Mouse (Mus musculus): Measurements from ENCODE around the gene Duoxa1.

The Duoxa1 gene

DNA sequence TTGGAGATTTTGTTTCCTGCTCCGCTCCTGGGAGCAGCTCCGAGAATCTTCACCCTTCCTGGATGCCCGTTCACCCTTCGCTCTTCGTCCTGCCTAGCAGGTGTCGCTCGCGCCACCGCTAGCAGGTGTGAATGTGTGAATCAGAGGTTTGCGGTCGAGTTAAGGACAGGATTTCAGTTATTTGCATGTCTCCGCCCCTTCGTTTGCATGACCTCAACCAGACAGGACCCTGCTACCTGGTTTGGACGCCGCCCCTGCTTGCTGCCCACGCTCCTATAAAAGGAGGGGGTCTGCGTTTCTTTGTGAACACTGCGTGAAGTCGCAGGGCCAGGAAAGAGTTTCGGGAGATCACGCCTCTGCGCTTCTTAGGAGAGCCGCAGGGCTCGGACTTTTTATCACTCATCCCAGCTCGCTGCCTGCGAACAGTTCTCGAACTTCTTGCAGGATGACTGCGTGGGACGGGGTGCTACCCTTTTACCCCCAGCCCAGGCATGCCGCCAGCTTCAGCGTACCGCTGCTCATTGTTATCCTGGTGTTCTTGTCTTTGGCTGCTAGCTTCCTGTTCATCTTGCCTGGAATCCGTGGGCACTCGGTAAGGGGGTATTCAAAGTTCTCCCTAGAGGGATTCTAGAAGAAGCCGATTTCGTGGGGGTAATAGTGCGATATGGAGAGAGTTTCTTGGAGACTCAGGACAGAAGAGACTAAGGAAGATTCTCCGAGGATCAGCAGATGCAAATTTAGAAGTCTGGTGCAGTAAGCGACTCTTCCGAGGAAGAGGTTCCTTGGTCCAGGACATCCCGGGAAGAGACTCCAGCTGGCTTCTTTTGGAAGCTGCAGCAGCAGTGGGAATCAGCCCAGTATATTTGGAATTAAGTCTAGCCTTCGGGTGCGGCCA lies 14.7 kb downstream of the Duoxa1 start, which contains the start of gene Duoxa2:
Gene Duoxa2, plus strand, starts transcription at position 305 of the 895 bp plus-strand sequence.
- CTCF ChIA-PET, result interaction anchor here (0.6 kb wide), 1 partner anchor 13 kb away, joined by 3 read pairs; no protein-coding TSS in a partner anchor

DNA sequence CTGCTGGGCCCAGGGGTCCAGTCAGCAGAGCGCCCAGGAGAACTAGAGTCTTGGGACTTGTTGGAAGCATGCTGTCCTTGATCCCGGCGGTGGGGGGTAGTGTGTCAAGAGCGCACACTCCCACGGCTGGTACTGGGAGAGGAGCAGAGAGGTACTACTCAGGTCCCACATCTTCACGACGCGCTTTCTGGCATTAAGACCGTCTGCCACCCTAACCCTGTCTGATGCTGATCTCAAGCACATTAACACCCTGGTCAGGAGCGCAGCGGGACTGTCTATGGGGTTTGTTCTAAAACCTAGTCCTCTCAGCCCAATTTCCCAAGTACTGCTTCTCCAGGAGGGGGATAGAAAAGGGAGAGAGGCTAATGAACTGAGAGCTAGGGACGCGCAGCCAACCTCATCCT lies 15.4 kb downstream of the Duoxa1 start, which contains the start of gene Duox2:
Gene Duox2, minus strand, starts transcription at position 354 of the 404 bp plus-strand sequence.
- CTCF ChIA-PET, result no interaction called here

DNA sequence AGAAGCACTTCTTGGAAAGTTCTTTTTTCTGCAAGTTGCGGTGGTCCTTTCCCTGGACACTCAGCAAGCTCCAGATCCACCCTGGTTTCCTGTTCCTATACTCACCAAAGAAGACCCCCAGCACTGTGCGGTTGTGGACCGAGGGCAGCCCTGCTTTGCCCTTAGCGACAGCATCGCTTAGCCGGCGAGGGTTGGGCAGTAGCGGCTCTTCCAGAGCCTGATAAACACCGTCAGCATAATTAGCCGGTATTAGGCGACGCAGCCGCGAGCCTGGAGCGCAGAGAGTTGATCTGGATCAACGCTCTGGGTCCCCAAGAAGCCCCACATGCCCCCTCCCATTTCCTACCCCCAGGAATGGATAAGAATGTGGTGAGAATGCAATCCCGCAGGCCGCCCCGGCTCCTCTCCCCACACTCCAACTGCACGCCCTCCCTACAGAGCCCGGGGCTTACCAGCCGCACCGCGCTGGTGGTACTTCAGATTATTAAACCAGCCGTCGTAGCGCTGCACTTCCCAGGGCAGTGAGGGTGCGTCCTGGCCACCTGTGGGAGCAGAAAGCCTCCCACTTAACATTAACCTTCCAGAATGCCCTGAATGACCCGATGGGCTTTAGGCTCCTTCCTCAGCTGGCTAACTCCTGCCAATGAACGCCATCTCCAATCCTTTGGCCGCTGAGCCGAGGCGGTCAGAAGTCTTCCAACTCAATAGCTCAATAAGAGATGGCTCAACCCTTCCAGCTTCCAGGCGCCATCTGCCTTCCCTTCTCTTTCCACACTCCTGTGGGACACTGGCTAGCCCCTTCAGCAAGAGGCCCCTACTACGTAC lies 16.0 kb downstream of the Duoxa1 start:
- CTCF ChIA-PET, result no interaction called here

GRCm38 (mm10) chr2:122294916-122295315 lies 18.6 kb downstream of the Duoxa1 start:
- CTCF ChIA-PET, result no interaction called here

DNA sequence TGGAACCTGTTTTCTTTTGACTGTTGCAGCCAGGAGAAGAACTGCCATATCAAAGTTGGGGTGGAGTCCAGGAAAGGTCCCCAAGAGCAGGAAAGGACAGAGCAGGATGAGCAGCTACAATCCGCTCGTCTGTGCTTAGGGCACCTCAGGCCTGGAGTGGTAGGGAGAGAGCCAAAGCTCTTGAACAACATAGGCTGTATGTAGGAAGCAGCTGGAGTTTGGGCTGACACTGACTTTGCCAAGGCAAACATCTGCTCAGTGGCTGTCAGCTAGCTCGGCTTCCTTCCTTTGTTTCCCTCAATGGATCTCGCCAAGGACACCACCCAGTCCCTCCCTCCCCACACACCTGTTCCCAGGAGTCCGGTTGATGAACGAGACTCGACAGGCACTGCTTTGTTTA lies 27.4 kb downstream of the Duoxa1 start:
- CTCF ChIA-PET, result no interaction called here

DNA sequence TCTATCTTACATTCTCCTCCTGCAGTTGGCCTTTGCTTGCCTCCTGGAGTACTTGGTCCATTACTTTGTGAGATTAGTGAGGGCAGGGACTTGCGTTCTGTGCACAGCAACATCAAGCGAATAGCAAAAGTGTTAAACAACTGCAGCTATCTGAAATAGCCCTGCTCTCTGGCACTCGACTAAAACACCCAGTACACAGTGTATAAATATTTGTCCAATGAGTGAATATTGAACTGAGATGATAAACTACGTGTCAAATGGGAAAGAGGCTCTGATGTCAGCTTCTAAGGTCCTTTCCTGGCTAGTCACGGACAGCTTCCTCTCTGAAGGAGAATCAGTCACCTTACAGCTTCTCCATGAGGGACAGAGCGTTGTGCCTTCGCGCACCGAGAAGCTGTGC lies 29.4 kb downstream of the Duoxa1 start:
- CTCF ChIA-PET, result no interaction called here

GRCm38 (mm10) chr2:122278769-122279168 lies 34.8 kb downstream of the Duoxa1 start:
- CTCF ChIA-PET, result no interaction called here

GRCm38 (mm10) chr2:122266407-122267193 lies 46.9 kb downstream of the Duoxa1 start:
- CTCF ChIA-PET, result no interaction called here

DNA sequence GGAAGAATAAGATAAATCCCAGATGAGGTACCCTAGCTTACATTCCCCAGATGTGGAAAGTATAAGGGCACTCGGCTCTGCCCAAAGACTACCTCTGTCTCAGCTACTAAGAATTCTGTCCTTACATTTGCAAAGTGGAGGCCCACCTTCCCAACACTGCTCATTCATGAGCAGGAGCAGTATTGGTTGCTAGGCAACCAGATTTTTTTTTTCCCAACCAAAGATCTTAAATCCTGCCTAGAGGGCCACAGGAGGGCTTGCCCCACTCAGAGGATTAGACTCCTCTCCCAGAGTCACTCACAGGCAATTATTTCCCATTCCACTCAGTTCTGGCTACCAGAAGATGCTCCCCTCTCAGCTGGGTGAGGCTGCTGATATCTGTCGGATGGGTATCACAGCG lies 48.8 kb downstream of the Duoxa1 start:
- CTCF ChIA-PET, result no interaction called here

DNA sequence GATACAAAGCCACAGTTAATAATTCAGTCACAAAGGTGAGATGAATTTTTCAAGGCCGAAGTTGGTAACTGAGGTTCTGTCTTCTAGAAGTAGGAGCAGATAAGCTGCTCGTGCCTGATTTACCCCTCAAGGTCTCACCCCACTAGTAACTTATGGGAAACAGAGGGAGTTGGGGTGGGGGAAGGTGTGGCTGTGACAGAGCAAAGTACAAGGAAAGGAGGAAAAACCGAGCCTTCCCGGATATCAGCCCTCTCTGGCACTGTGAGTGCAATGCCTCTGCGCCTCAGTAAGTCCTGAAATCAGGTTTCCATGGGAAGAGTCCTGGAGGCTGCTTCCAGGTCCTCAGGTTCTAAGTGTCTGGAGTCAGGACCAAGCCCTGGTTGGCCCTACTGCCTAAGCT lies 52.8 kb downstream of the Duoxa1 start:
- CTCF ChIA-PET, result no interaction called here

DNA sequence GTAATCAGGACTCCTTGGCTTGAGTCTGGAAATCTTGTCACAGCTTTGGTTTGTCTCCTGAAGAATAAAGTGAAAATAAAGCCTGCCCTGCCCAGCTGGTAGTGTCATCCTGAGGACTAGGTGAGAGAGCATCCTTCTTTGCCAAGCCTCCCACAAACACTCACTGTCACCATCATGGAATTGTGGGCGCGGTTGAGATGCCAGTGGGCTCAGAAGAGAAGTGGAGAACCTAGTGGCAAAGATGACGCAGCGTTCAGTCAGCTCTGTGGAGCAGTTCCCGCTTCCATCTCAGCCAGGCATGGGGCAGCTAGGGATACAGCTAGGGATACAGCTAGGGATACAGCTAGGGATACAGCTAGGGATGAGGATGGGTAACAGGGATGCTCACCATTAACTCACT lies 57.5 kb downstream of the Duoxa1 start:
- CTCF ChIA-PET, result no interaction called here

Data from spleen, embryonic (tissue).